7 mouse cellular contexts compared by ENCODE assay signal in the genomic region with DNA sequence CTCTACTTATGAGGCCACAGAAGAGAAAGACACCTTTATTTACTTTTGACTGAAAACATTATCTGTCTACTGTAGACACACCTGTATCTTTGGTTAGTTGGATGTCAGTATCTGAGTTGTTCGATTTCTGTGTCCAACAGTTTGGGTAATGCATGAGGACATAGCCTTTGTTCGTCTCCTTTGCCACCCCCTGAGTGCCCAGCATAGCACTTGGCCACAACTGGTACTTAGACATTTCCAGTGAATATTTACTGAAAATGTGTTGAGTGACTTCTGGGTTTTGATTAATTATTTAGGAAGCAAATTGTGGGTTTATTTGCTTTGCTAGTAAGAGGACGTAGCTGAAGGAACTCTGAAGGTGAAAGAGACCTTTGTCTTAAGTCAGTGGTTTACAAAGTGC.
DNase-seq lines count a peak whose midpoint lies in the region; ATAC-seq and TF ChIP-seq lines count a peak whose summit lies in the region.

No protein-coding gene starts in this region.

- DNase-seq in stomach, postnatal 0 days (ENCODE audit: low spot score): no peak
- no peak for DNase-seq in right cerebral cortex, postnatal 10 days (ENCODE audit: low spot score in 2 of 2)
- DNase-seq in c-Kit-positive CD71-positive TER-119-positive erythroid progenitor cells, embryonic 14.5 days (ENCODE audit: low spot score): no peak

- 88% methylated on average over 3 of the region's 3 CpGs for WGBS in forebrain, embryonic 15.5 days
- 70% methylated on average over 3 of the region's 3 CpGs for WGBS in liver, embryonic 12.5 days (ENCODE audit: insufficient replicate concordance)
- 64% methylated on average over 3 of the region's 3 CpGs for WGBS in stomach, postnatal 0 days

- H3K27ac ChIP-seq in forebrain, embryonic 15.5 days (replicated peaks): no peak overlapping the region
- peak overlapping the region; percentile 97 for H3K27ac ChIP-seq in liver, embryonic 12.5 days
- peak overlapping the region; percentile 97 for H3K27ac ChIP-seq in stomach, postnatal 0 days (replicated peaks)

- no peaks in the 10 kb centered on the region for H3K27me3 ChIP-seq in megakaryocyte, embryonic 14.5 days (replicated peaks)
- H3K27me3 ChIP-seq in forebrain, embryonic 15.5 days: no peaks in the 10 kb centered on the region
- no peaks in the 10 kb centered on the region for H3K27me3 ChIP-seq in liver, embryonic 12.5 days (replicated peaks)
- H3K27me3 ChIP-seq in stomach, postnatal 0 days (ENCODE audit: control insufficient read depth, insufficient read depth, low read length): no peaks in the 10 kb centered on the region

- H3K4me1 ChIP-seq in megakaryocyte, embryonic 14.5 days: peaks cover 80% of the 10 kb centered on the region
- peaks cover 8% of the 10 kb centered on the region; the same call in 1 of the 2 replicates for H3K4me1 ChIP-seq in forebrain, embryonic 15.5 days
- H3K4me1 ChIP-seq in liver, embryonic 12.5 days: peaks cover 74% of the 10 kb centered on the region
- H3K4me1 ChIP-seq in stomach, postnatal 0 days (replicated peaks; ENCODE audit: control insufficient read depth, insufficient read depth): peaks cover 10% of the 10 kb centered on the region; the same call in 1 of the 2 replicates

- no peaks in the 10 kb centered on the region for H3K9me3 ChIP-seq in megakaryocyte, embryonic 14.5 days
- no peaks in the 10 kb centered on the region for H3K9me3 ChIP-seq in forebrain, embryonic 15.5 days
- no peaks in the 10 kb centered on the region for H3K9me3 ChIP-seq in liver, embryonic 12.5 days (replicated peaks)
- H3K9me3 ChIP-seq in stomach, postnatal 0 days (ENCODE audit: control insufficient read depth, low read length): no peaks in the 10 kb centered on the region

- peak overlapping the region; percentile 93 for H3K4me3 ChIP-seq in megakaryocyte, embryonic 14.5 days (replicated peaks)
- 0 out of 2 replicates have a peak overlapping the region, but pooled peaks have one; percentile 53 for H3K4me3 ChIP-seq in forebrain, embryonic 15.5 days
- H3K4me3 ChIP-seq in liver, embryonic 12.5 days: peak overlapping the region; percentile 66
- no peak overlapping the region; the same call in 1 of the 2 replicates for H3K4me3 ChIP-seq in stomach, postnatal 0 days (ENCODE audit: low read depth, low read length)

- no peak for TF ChIP-seq EP300 in stomach, postnatal 0 days (optimal IDR thresholded peaks at IDR 0.05)

- H3K9ac ChIP-seq in forebrain, embryonic 15.5 days (replicated peaks): no peak overlapping the region
- H3K9ac ChIP-seq in liver, embryonic 12.5 days: peak overlapping the region; percentile 88
- H3K9ac ChIP-seq in stomach, postnatal 0 days (ENCODE audit: low read length): peak overlapping the region; percentile 78

- peak overlapping the region; percentile 72 for H3K4me2 ChIP-seq in forebrain, embryonic 15.5 days (replicated peaks)
- H3K4me2 ChIP-seq in liver, embryonic 12.5 days: peak overlapping the region; percentile 86
- H3K4me2 ChIP-seq in stomach, postnatal 0 days (replicated peaks; ENCODE audit: low read depth): peak overlapping the region; percentile 59

- no peak for TF ChIP-seq CTCF in stomach, postnatal 0 days (IDR thresholded peaks at IDR 0.05; ENCODE audit: low read depth)

- no peaks in the 10 kb centered on the region for H3K36me3 ChIP-seq in megakaryocyte, embryonic 14.5 days (replicated peaks; ENCODE audit: low read length)
- H3K36me3 ChIP-seq in forebrain, embryonic 15.5 days: no peaks in the 10 kb centered on the region
- no peaks in the 10 kb centered on the region for H3K36me3 ChIP-seq in liver, embryonic 12.5 days
- H3K36me3 ChIP-seq in stomach, postnatal 0 days (ENCODE audit: control insufficient read depth, insufficient read depth, low read length): no peaks in the 10 kb centered on the region

- ATAC-seq in megakaryocyte, adult 5-6 weeks (ENCODE audit: poor library complexity, severe bottlenecking): no peak
- ATAC-seq in forebrain, embryonic 15.5 days (replicated peaks): no peak
- no peak for ATAC-seq in liver, embryonic 12.5 days
- no peak for ATAC-seq in stomach, postnatal 0 days (ENCODE audit: low FRiP score, low TSS enrichment)
